Mouse (Mus musculus) MEL (cell line): ENCODE measurements around the gene Kpnb1. TPM values are rescaled to one million over a fixed set of nuclear protein-coding genes. Genes with fewer than 3 reads are reported as not detected.

Experiments used
- DNase-seq: peaks from one replicate; pipeline ENCODE4 v3.0.0; 2011; ENCODE audit warnings: low read depth, low spot score
- H3K27ac ChIP-seq: 2 replicates; pipeline ENCODE4 v1.5.1; 2012; ENCODE audit warnings: low read depth, mild to moderate bottlenecking, control low read depth, low read length, moderate library complexity; ENCODE audit not compliant: control insufficient read depth
- H3K27me3 ChIP-seq, 2 experiments: fragments of 150-350 bp in 1 of 2; sonication (generic) in 1 of 2; 2 replicates each; pipeline ENCODE4 v1.6.1; 2012; ENCODE audit warnings: low read length in 2 of 2, mild to moderate bottlenecking in 2 of 2, improper control_type of control experiment in 1 of 2, moderate library complexity in 1 of 2; ENCODE audit not compliant: insufficient read depth in 2 of 2, control insufficient read depth in 1 of 2
- H3K36me3 ChIP-seq, 2 experiments: 2 replicates each; pipeline ENCODE4 v1.6.1; 2012 to 2014; ENCODE audit warnings: low read length in 2 of 2, improper control_type of control experiment in 1 of 2, inconsistent platforms in 1 of 2, mild to moderate bottlenecking in 1 of 2; ENCODE audit not compliant: insufficient read depth in 2 of 2, control insufficient read depth in 1 of 2
- H3K4me1 ChIP-seq, 2 experiments: fragments of 150-350 bp in 1 of 2; sonication (generic) in 1 of 2; 2 replicates each; pipeline ENCODE4 v1.6.1; 2012; ENCODE audit warnings: low read length in 2 of 2, improper control_type of control experiment in 1 of 2, mild to moderate bottlenecking in 1 of 2; ENCODE audit not compliant: insufficient read depth in 2 of 2, control insufficient read depth in 1 of 2
- H3K4me3 ChIP-seq, 2 experiments: fragments of 150-350 bp in 1 of 2; sonication (generic) in 1 of 2; 2 replicates each; pipeline ENCODE4 v1.5.1; 2012; ENCODE audit warnings: low read depth in 2 of 2, low read length in 2 of 2, mild to moderate bottlenecking in 2 of 2, moderate library complexity in 2 of 2, control low read depth in 1 of 2, improper control_type of control experiment in 1 of 2; ENCODE audit not compliant: control insufficient read depth in 1 of 2, insufficient read depth in 1 of 2
- H3K79me2 ChIP-seq: 2 replicates; pipeline ENCODE4 v1.6.1; 2012; ENCODE audit warnings: mild to moderate bottlenecking, low read length, moderate library complexity; ENCODE audit not compliant: control insufficient read depth, poor library complexity, insufficient read depth
- H3K9ac ChIP-seq: 2 replicates; pipeline ENCODE4 v1.6.1; 2012; ENCODE audit warnings: low read depth, mild to moderate bottlenecking, control low read depth, low read length, moderate library complexity; ENCODE audit not compliant: control insufficient read depth, poor library complexity, severe bottlenecking
- H3K9me3 ChIP-seq: fragments of 150-350 bp; sonication (generic); replicated peaks from 2 replicates; pipeline ENCODE4 v1.6.1; 2012; ENCODE audit warnings: mild to moderate bottlenecking, low read length, improper control_type of control experiment, moderate library complexity; ENCODE audit not compliant: insufficient read depth
- BHLHE40 ChIP-seq: IDR thresholded peaks from 2 replicates; pipeline ENCODE4 v1.6.1; 2012; ENCODE audit warnings: low read depth, mild to moderate bottlenecking, inconsistent platforms, low read length, improper control_type of control experiment, borderline replicate concordance
- CHD1 ChIP-seq: IDR thresholded peaks from 2 replicates; pipeline ENCODE4 v1.6.1; 2012; ENCODE audit warnings: low read depth, mild to moderate bottlenecking, inconsistent platforms, low read length, improper control_type of control experiment
- CHD2 ChIP-seq: IDR thresholded peaks from 2 replicates; pipeline ENCODE4 v1.6.1; 2011; ENCODE audit warnings: low read length, improper control_type of control experiment
- CTCF ChIP-seq, 3 experiments: IDR thresholded peaks in 2 of 3; conservative IDR thresholded peaks in 1 of 3; 2 replicates each; pipeline ENCODE4 v1.5.1; 2011 to 2012; ENCODE audit warnings: low read length in 3 of 3, low read depth in 2 of 3, mild to moderate bottlenecking in 2 of 3, improper control_type of control experiment in 1 of 3, inconsistent platforms in 1 of 3, mixed read lengths in 1 of 3, moderate library complexity in 1 of 3; ENCODE audit not compliant: control insufficient read depth in 1 of 3, insufficient read depth in 1 of 3, poor library complexity in 1 of 3, severe bottlenecking in 1 of 3
- E2F4 ChIP-seq: IDR thresholded peaks from 2 replicates; pipeline ENCODE4 v1.6.1; 2011; ENCODE audit warnings: low read depth, low read length, improper control_type of control experiment, borderline replicate concordance
- ELF1 ChIP-seq: IDR thresholded peaks from 2 replicates; pipeline ENCODE4 v1.6.1; 2014; ENCODE audit warnings: low read depth, mild to moderate bottlenecking, inconsistent platforms, low read length, improper control_type of control experiment, moderate library complexity
- EP300 ChIP-seq, 2 experiments: IDR thresholded peaks; 2 replicates each; pipeline ENCODE4 v1.6.1; 2011; ENCODE audit warnings: improper control_type of control experiment in 2 of 2, low read length in 2 of 2, low read depth in 1 of 2, mild to moderate bottlenecking in 1 of 2
- ETS1 ChIP-seq: IDR thresholded peaks from 2 replicates; pipeline ENCODE4 v1.6.1; 2012; ENCODE audit warnings: low read depth, mild to moderate bottlenecking, inconsistent platforms, low read length, improper control_type of control experiment, moderate library complexity
- GATA1 ChIP-seq: IDR thresholded peaks from 2 replicates; pipeline ENCODE4 v1.6.1; 2011; ENCODE audit warnings: low read depth, low read length, improper control_type of control experiment
- HCFC1 ChIP-seq: IDR thresholded peaks from 2 replicates; pipeline ENCODE4 v1.6.1; 2012; ENCODE audit warnings: low read depth, mild to moderate bottlenecking, inconsistent platforms, low read length, improper control_type of control experiment, moderate library complexity
- MAFK ChIP-seq: IDR thresholded peaks from 2 replicates; pipeline ENCODE4 v1.6.1; 2011; ENCODE audit warnings: low read depth, mild to moderate bottlenecking, low read length, improper control_type of control experiment, borderline replicate concordance
- MAX ChIP-seq: IDR thresholded peaks from 2 replicates; pipeline ENCODE4 v1.6.1; 2011; ENCODE audit warnings: low read length, improper control_type of control experiment
- MAZ ChIP-seq: IDR thresholded peaks from 2 replicates; pipeline ENCODE4 v1.6.1; 2012; ENCODE audit warnings: low read depth, mild to moderate bottlenecking, inconsistent platforms, low read length, improper control_type of control experiment
- MEF2A ChIP-seq: IDR thresholded peaks from 2 replicates; pipeline ENCODE4 v1.6.1; 2014; ENCODE audit warnings: low read depth, mild to moderate bottlenecking, inconsistent platforms, low read length, improper control_type of control experiment; ENCODE audit not compliant: poor library complexity, insufficient replicate concordance, severe bottlenecking; ENCODE audit errors: extremely low read depth
- MXI1 ChIP-seq: IDR thresholded peaks from 2 replicates; pipeline ENCODE4 v1.6.1; 2011; ENCODE audit warnings: mild to moderate bottlenecking, low read depth, low read length, improper control_type of control experiment
- MYB ChIP-seq: IDR thresholded peaks from 2 replicates; pipeline ENCODE4 v1.6.1; 2011; ENCODE audit warnings: mild to moderate bottlenecking, low read depth, low read length, improper control_type of control experiment
- NELFE ChIP-seq: IDR thresholded peaks from 2 replicates; pipeline ENCODE4 v1.6.1; 2011; ENCODE audit warnings: low read depth, low read length, improper control_type of control experiment
- NRF1 ChIP-seq: IDR thresholded peaks from 2 replicates; pipeline ENCODE4 v1.6.1; 2014; ENCODE audit warnings: low read depth, mild to moderate bottlenecking, inconsistent platforms, low read length, improper control_type of control experiment, moderate library complexity; ENCODE audit not compliant: poor library complexity, insufficient read depth, severe bottlenecking
- POLR2A ChIP-seq, 2 experiments: IDR thresholded peaks; 2 replicates each; pipeline ENCODE4 v1.6.1; 2011 to 2012; ENCODE audit warnings: low read length in 2 of 2, mild to moderate bottlenecking in 2 of 2, control low read depth in 1 of 2, improper control_type of control experiment in 1 of 2, low read depth in 1 of 2, moderate library complexity in 1 of 2; ENCODE audit not compliant: control insufficient read depth in 1 of 2, insufficient read depth in 1 of 2, poor library complexity in 1 of 2
- POLR2AphosphoS2 ChIP-seq: IDR thresholded peaks from 2 replicates; pipeline ENCODE4 v1.6.1; 2011; ENCODE audit warnings: low read length, improper control_type of control experiment
- POLR2AphosphoS5 ChIP-seq: IDR thresholded peaks from 2 replicates; pipeline ENCODE4 v1.6.1; 2012; ENCODE audit warnings: low read depth, borderline replicate concordance, mild to moderate bottlenecking, inconsistent platforms, low read length, moderate library complexity, mixed read lengths
- RCOR1 ChIP-seq: IDR thresholded peaks from 2 replicates; pipeline ENCODE4 v1.6.1; 2012; ENCODE audit warnings: low read depth, mild to moderate bottlenecking, inconsistent platforms, low read length, improper control_type of control experiment
- SIN3A ChIP-seq: IDR thresholded peaks from 2 replicates; pipeline ENCODE4 v1.6.1; 2012; ENCODE audit warnings: low read length, improper control_type of control experiment, inconsistent platforms
- SMC3 ChIP-seq: IDR thresholded peaks from 2 replicates; pipeline ENCODE4 v1.6.1; 2011; ENCODE audit warnings: low read depth, low read length, improper control_type of control experiment
- TAL1 ChIP-seq: IDR thresholded peaks from 2 replicates; pipeline ENCODE4 v1.6.1; 2012; ENCODE audit warnings: mild to moderate bottlenecking, inconsistent platforms, low read length, moderate library complexity, mixed read lengths
- TBP ChIP-seq: IDR thresholded peaks from 2 replicates; pipeline ENCODE4 v1.8.0; 2011; ENCODE audit warnings: low read depth, low read length, improper control_type of control experiment
- UBTF ChIP-seq: IDR thresholded peaks from 2 replicates; pipeline ENCODE4 v1.6.1; 2012; ENCODE audit warnings: low read depth, mild to moderate bottlenecking, inconsistent platforms, low read length, improper control_type of control experiment, moderate library complexity, borderline replicate concordance; ENCODE audit not compliant: insufficient read depth
- USF2 ChIP-seq, 2 experiments: IDR thresholded peaks; 2 replicates each; pipeline ENCODE4 v1.6.1; 2011 to 2012; ENCODE audit warnings: improper control_type of control experiment in 2 of 2, low read length in 2 of 2, borderline replicate concordance in 1 of 2, inconsistent platforms in 1 of 2, low read depth in 1 of 2, mild to moderate bottlenecking in 1 of 2; ENCODE audit not compliant: insufficient read depth in 1 of 2
- ZKSCAN1 ChIP-seq: IDR thresholded peaks from 2 replicates; pipeline ENCODE4 v1.6.1; 2012; ENCODE audit warnings: low read depth, mild to moderate bottlenecking, inconsistent platforms, low read length, improper control_type of control experiment, moderate library complexity
- ZMIZ1 ChIP-seq: IDR thresholded peaks from 2 replicates; pipeline ENCODE4 v1.6.1; 2012; ENCODE audit warnings: low read depth, mild to moderate bottlenecking, inconsistent platforms, low read length, improper control_type of control experiment, moderate library complexity
- ZNF384 ChIP-seq: IDR thresholded peaks from 2 replicates; pipeline ENCODE4 v1.6.1; 2012; ENCODE audit warnings: low read depth, mild to moderate bottlenecking, inconsistent platforms, low read length, improper control_type of control experiment
- polyA plus RNA-seq, 2 experiments: library from polyadenylated mRNA; stranded (reverse) in 1 of 2; unstranded in 1 of 2; fragments of >175 nt in 1 of 2; fragments of >200 nt in 1 of 2; gene quantifications; 2 replicates each; pipeline versions ENCODE4 v1.2.1 to v1.2.4; 2012; ENCODE audit warnings: low replicate concordance in 2 of 2, low read depth in 1 of 2; ENCODE audit not compliant: insufficient read length in 2 of 2, insufficient read depth in 1 of 2, missing spikeins in 1 of 2
- total RNA-seq: library from RNA; depleted of rRNA; stranded (reverse); fragments of 300-350 nt; gene quantifications from 2 replicates; pipeline ENCODE4 v1.2.3, GENCODE M21; 2012

Gene Kpnb1
- total and polyA plus RNA-seq, 3 experiments = 237 to 463 (median 275) TPM

- DNase-seq = no peak
- H3K9me3 ChIP-seq = no peaks in the 10 kb centered on the region
- TF ChIP-seq TAL1 (no peak), MAX (no peak), MEF2A (no peak), E2F4 (no peak), POLR2AphosphoS2 (no peak), CHD2 (no peak), MXI1 (no peak), ETS1 (no peak), MAZ (no peak), RCOR1 (no peak), SMC3 (no peak), CHD1 (no peak), UBTF (no peak), ZMIZ1 (no peak), GATA1 (no peak), BHLHE40 (no peak), NELFE (no peak), USF2 (IDR thresholded peaks at IDR 0.05; ENCODE audit: borderline replicate concordance in 1 of 2, insufficient read depth in 1 of 2, low read depth in 1 of 2, low read length in 2 of 2) (no peak), MAFK (no peak), HCFC1 (no peak)
- H3K4me1 ChIP-seq = peaks cover 7 to 23% of the 10 kb centered on the region in 2 experiments; a peak in 2 of 4 replicates
- H3K27ac ChIP-seq = no peak overlapping the region
- H3K4me3 ChIP-seq = no peak overlapping the region
- peaks cover 2 to 8% of the 10 kb centered on the region in 2 experiments; a peak in 2 of 4 replicates for H3K36me3 ChIP-seq
- peaks cover 7% of the 10 kb centered on the region; the same call in 1 of the 2 replicates for H3K79me2 ChIP-seq
- no peaks in the 10 kb centered on the region for H3K27me3 ChIP-seq
- H3K9ac ChIP-seq = no peak overlapping the region
Measured at GRCm38 (mm10) chr11:97148591-97148990, 39.1 kb downstream of the Kpnb1 start.

- H3K9ac ChIP-seq = no peak overlapping the region
- TF ChIP-seq NRF1 (no peak), ELF1 (no peak), USF2 (IDR thresholded peaks at IDR 0.05; ENCODE audit: borderline replicate concordance in 1 of 2, insufficient read depth in 1 of 2, low read depth in 1 of 2, low read length in 2 of 2) (no peak), HCFC1 (no peak), ETS1 (no peak), NELFE (no peak), BHLHE40 (no peak), CTCF (IDR thresholded peaks at IDR 0.05 in 2 of 3, conservative IDR thresholded peaks at IDR 0.05 in 1 of 3; ENCODE audit: control insufficient read depth in 1 of 3, insufficient read depth in 1 of 3, low read depth in 2 of 3, low read length in 3 of 3, poor library complexity in 1 of 3, severe bottlenecking in 1 of 3) (no peak), SIN3A (no peak), EP300 (IDR thresholded peaks at IDR 0.05; ENCODE audit: low read depth in 1 of 2, low read length in 2 of 2) (no peak), MYB (no peak), MAZ (no peak), MAFK (no peak), POLR2A (IDR thresholded peaks at IDR 0.05; ENCODE audit: control insufficient read depth in 1 of 2, insufficient read depth in 1 of 2, low read depth in 1 of 2, low read length in 2 of 2, poor library complexity in 1 of 2) (no peak), ZNF384 (no peak), POLR2AphosphoS5 (no peak), ZKSCAN1 (no peak), RCOR1 (no peak), TBP (no peak), SMC3 (no peak)
- TF ChIP-seq, all 39 proteins: peak for 0
- Histone ChIP-seq H3K79me2 (peaks cover 7% of the 10 kb centered on the region; the same call in 1 of the 2 replicates), H3K27ac (no peak overlapping the region), H3K9me3 (no peaks in the 10 kb centered on the region), H3K4me3 (no peak overlapping the region), H3K36me3 (peaks cover 2 to 8% of the 10 kb centered on the region in 2 experiments; a peak in 2 of 4 replicates), H3K27me3 (no peaks in the 10 kb centered on the region), H3K4me1 (peaks cover 7 to 23% of the 10 kb centered on the region in 2 experiments; a peak in 2 of 4 replicates)
- DNase-seq = no peak
Measured at GRCm38 (mm10) chr11:97147333-97147732, 40.3 kb downstream of the Kpnb1 start.
